Mouse (Mus musculus) R1 (cell line): ENCODE results near the gene H2-Aa.

Experiments
- DNase-seq: peaks from one replicate; pipeline ENCODE4 v3.0.0-alpha.2; 2018; ENCODE audit warnings: low read depth, low spot score

Gene H2-Aa

GRCm38 (mm10) chr17:34300071-34300470, 12.4 kb upstream of the H2-Aa start:
- no peak for DNase-seq

- DNase-seq: peak; percentile 73
These were observed 11.7 kb upstream of the H2-Aa start for GRCm38 (mm10) chr17:34299356-34299755.

- peak; percentile 66 for DNase-seq
These were observed 8.5 kb upstream of the H2-Aa start for GRCm38 (mm10) chr17:34295891-34296794.

- no peak for DNase-seq
These were observed 7.7 kb upstream of the H2-Aa start for GRCm38 (mm10) chr17:34295307-34295706.

- no peak for DNase-seq
These were observed 6.6 kb upstream of the H2-Aa start for GRCm38 (mm10) chr17:34294249-34294648.

- DNase-seq: no peak
These were observed 5.9 kb upstream of the H2-Aa start for GRCm38 (mm10) chr17:34293533-34293932.

- DNase-seq: no peak
These were observed 4.9 kb upstream of the H2-Aa start for GRCm38 (mm10) chr17:34292570-34292969.

GRCm38 (mm10) chr17:34291609-34292008, 4.0 kb upstream of the H2-Aa start:
- peak; percentile 85 for DNase-seq

- no peak for DNase-seq
These were observed 508 bp upstream of the H2-Aa start for GRCm38 (mm10) chr17:34288131-34288530.

- no peak for DNase-seq
These were observed 624 bp downstream of the H2-Aa start for GRCm38 (mm10) chr17:34286999-34287398.

- no peak for DNase-seq
These were observed 1.1 kb downstream of the H2-Aa start for GRCm38 (mm10) chr17:34286501-34286900.

GRCm38 (mm10) chr17:34285848-34286247, 1.8 kb downstream of the H2-Aa start:
- peak; percentile 28 for DNase-seq

- DNase-seq: no peak
These were observed 2.3 kb downstream of the H2-Aa start for GRCm38 (mm10) chr17:34285371-34285770.

GRCm38 (mm10) chr17:34281836-34282235, 5.8 kb downstream of the H2-Aa start:
- DNase-seq: no peak

- DNase-seq: no peak
These were observed 7.1 kb downstream of the H2-Aa start for GRCm38 (mm10) chr17:34280499-34281038.

- no peak for DNase-seq
These were observed 15.5 kb downstream of the H2-Aa start for GRCm38 (mm10) chr17:34272102-34272501.

GRCm38 (mm10) chr17:34270940-34271339, 16.7 kb downstream of the H2-Aa start:
- no peak for DNase-seq

- no peak for DNase-seq
These were observed 17.4 kb downstream of the H2-Aa start for GRCm38 (mm10) chr17:34270230-34270629.

- no peak for DNase-seq
These were observed 17.8 kb downstream of the H2-Aa start for GRCm38 (mm10) chr17:34269817-34270216.

GRCm38 (mm10) chr17:34268748-34269147, 18.9 kb downstream of the H2-Aa start:
- DNase-seq: no peak

GRCm38 (mm10) chr17:34268262-34268661, 19.4 kb downstream of the H2-Aa start:
- DNase-seq: no peak

- DNase-seq: peak; percentile 46
These were observed 22.9 kb downstream of the H2-Aa start for GRCm38 (mm10) chr17:34264452-34265351.
